Mouse (Mus musculus) intestine, postnatal 0 days (tissue): ENCODE measurements around the gene Anapc5. TPM values are rescaled to one million over a fixed set of nuclear protein-coding genes. Genes with fewer than 3 reads are reported as not detected.

Experiments
- ATAC-seq: fragments of 200-750 bp; cut with Nextera tagmentation; 2 replicates; pipeline ENCODE4 v1.8.0; 2017; ENCODE audit warnings: mild to moderate bottlenecking, moderate TSS enrichment, moderate library complexity
- H3K27ac ChIP-seq: fragments of 300-500 bp; sonication (generic); 2 replicates; pipeline ENCODE4 v1.5.1; 2014; ENCODE audit warnings: mild to moderate bottlenecking, low read depth, low read length, moderate library complexity
- H3K27me3 ChIP-seq: fragments of 300-500 bp; sonication (generic); replicated peaks from 2 replicates; pipeline ENCODE4 v1.6.1; 2014; ENCODE audit warnings: low read length, mixed read lengths; ENCODE audit not compliant: control insufficient read depth, insufficient read depth
- H3K36me3 ChIP-seq: fragments of 300-500 bp; sonication (generic); 2 replicates; pipeline ENCODE4 v1.6.1; 2014; ENCODE audit warnings: mild to moderate bottlenecking, moderate library complexity; ENCODE audit not compliant: control insufficient read depth, insufficient read depth
- H3K4me1 ChIP-seq: fragments of 300-500 bp; sonication (generic); replicated peaks from 2 replicates; pipeline ENCODE4 v1.6.1; 2014; ENCODE audit warnings: antibody characterized with exemption, low read length, mixed read lengths; ENCODE audit not compliant: control insufficient read depth, insufficient read depth
- H3K4me2 ChIP-seq: fragments of 300-500 bp; sonication (generic); replicated peaks from 2 replicates; pipeline ENCODE4 v1.6.1; 2014; ENCODE audit warnings: low read depth, mild to moderate bottlenecking, moderate library complexity
- H3K4me3 ChIP-seq: fragments of 300-500 bp; sonication (generic); 2 replicates; pipeline ENCODE4 v1.5.1; 2014; ENCODE audit warnings: low read depth, low read length
- H3K9ac ChIP-seq: fragments of 300-500 bp; sonication (generic); 2 replicates; pipeline ENCODE4 v1.6.1; 2014; ENCODE audit warnings: mild to moderate bottlenecking, low read depth, low read length
- H3K9me3 ChIP-seq: fragments of 300-500 bp; sonication (generic); 2 replicates; pipeline ENCODE4 v1.6.1; 2016; ENCODE audit warnings: mixed run types; ENCODE audit not compliant: control insufficient read depth
- CTCF ChIP-seq: sonication (generic); IDR thresholded peaks from 2 replicates; pipeline ENCODE4 v1.5.1; 2016; ENCODE audit warnings: low read depth, mild to moderate bottlenecking, control low read depth, antibody characterized with exemption, moderate library complexity
- WGBS: fragments of 180-500 bp; shearing (Covaris S2); extraction: QIAGEN DNeasy Blood & Tissue Kit; methylation state at CpG from one replicate; pipeline ENCODE4 v1.1.7; 2014; 5-methylcytosine and 5-hydroxymethylcytosine counted together
- polyA plus RNA-seq: library from polyadenylated mRNA; unstranded; fragments of >200 nt; fragmentation: Nextera tagmentation; extraction: Ambion mirVana; gene quantifications from 2 replicates; pipeline ENCODE4 v1.2.1, GENCODE M21; 2015

Gene Anapc5
- polyA plus RNA-seq, 1 experiment from 2014 or later = 134 TPM

- ATAC-seq = no peak
- H3K9ac ChIP-seq = no peak overlapping the region
- peaks cover 10% of the 10 kb centered on the region; the same call in 1 of the 2 replicates for H3K36me3 ChIP-seq
- TF ChIP-seq CTCF = no peak
- H3K4me1 ChIP-seq = no peaks in the 10 kb centered on the region
- H3K4me3 ChIP-seq = no peak overlapping the region
- peak overlapping the region; percentile 21 for H3K4me2 ChIP-seq
- no peaks in the 10 kb centered on the region for H3K27me3 ChIP-seq
- H3K9me3 ChIP-seq = no peaks in the 10 kb centered on the region
- WGBS = 61% methylated on average over 29 of the region's 29 CpGs
- peak overlapping the region; percentile 46; the same call in 1 of the 2 replicates for H3K27ac ChIP-seq
Measured at GRCm38 (mm10) chr5:122763271-122764031, 57.7 kb downstream of the Anapc5 start.

GRCm38 (mm10) chr5:122756680-122757079 is 64.5 kb downstream of the Anapc5 start:
- no peak overlapping the region for H3K9ac ChIP-seq
- 87% methylated on average over 7 of the region's 7 CpGs for WGBS
- peaks cover 12% of the 10 kb centered on the region; the same call in 1 of the 2 replicates for H3K36me3 ChIP-seq
- no peak overlapping the region for H3K4me2 ChIP-seq
- H3K4me3 ChIP-seq = no peak overlapping the region
- H3K9me3 ChIP-seq = no peaks in the 10 kb centered on the region
- no peak for ATAC-seq
- no peak overlapping the region for H3K27ac ChIP-seq
- TF ChIP-seq CTCF = no peak
- no peaks in the 10 kb centered on the region for H3K4me1 ChIP-seq
- no peaks in the 10 kb centered on the region for H3K27me3 ChIP-seq

GRCm38 (mm10) chr5:122756144-122756543 is 65.0 kb downstream of the Anapc5 start:
- Histone ChIP-seq H3K4me3 (no peak overlapping the region), H3K4me1 (no peaks in the 10 kb centered on the region), H3K36me3 (peaks cover 12% of the 10 kb centered on the region; the same call in 1 of the 2 replicates), H3K4me2 (no peak overlapping the region), H3K27ac (no peak overlapping the region), H3K9ac (no peak overlapping the region), H3K9me3 (no peaks in the 10 kb centered on the region), H3K27me3 (no peaks in the 10 kb centered on the region)
- 72% methylated on average over 6 of the region's 6 CpGs for WGBS
- ATAC-seq = no peak
- TF ChIP-seq CTCF = no peak

- H3K4me2 ChIP-seq = no peak overlapping the region
- H3K4me3 ChIP-seq = no peak overlapping the region
- no peaks in the 10 kb centered on the region for H3K4me1 ChIP-seq
- peaks cover 12% of the 10 kb centered on the region; the same call in 1 of the 2 replicates for H3K36me3 ChIP-seq
- H3K27me3 ChIP-seq = no peaks in the 10 kb centered on the region
- H3K9ac ChIP-seq = no peak overlapping the region
- ATAC-seq = no peak
- TF ChIP-seq CTCF = no peak
- no peaks in the 10 kb centered on the region for H3K9me3 ChIP-seq
- H3K27ac ChIP-seq = no peak overlapping the region
- WGBS = 96% methylated on average over 4 of the region's 4 CpGs
Measured at GRCm38 (mm10) chr5:122755620-122756019, 65.5 kb downstream of the Anapc5 start.

GRCm38 (mm10) chr5:122754477-122754876 is 66.7 kb downstream of the Anapc5 start:
- no peaks in the 10 kb centered on the region for H3K4me1 ChIP-seq
- H3K36me3 ChIP-seq = peaks cover 12% of the 10 kb centered on the region; the same call in 1 of the 2 replicates
- H3K27me3 ChIP-seq = no peaks in the 10 kb centered on the region
- no peak for TF ChIP-seq CTCF
- no peak overlapping the region for H3K27ac ChIP-seq
- no peak overlapping the region for H3K4me2 ChIP-seq
- no peak overlapping the region for H3K9ac ChIP-seq
- WGBS = 83% methylated on average over 16 of the region's 16 CpGs
- ATAC-seq = no peak
- H3K4me3 ChIP-seq = no peak overlapping the region
- no peaks in the 10 kb centered on the region for H3K9me3 ChIP-seq

GRCm38 (mm10) chr5:122747950-122748349 is 73.2 kb downstream of the Anapc5 start:
- H3K36me3 ChIP-seq = peaks cover 18% of the 10 kb centered on the region
- H3K4me3 ChIP-seq = no peak overlapping the region
- ATAC-seq = no peak
- H3K27ac ChIP-seq = no peak overlapping the region
- H3K27me3 ChIP-seq = no peaks in the 10 kb centered on the region
- no peak overlapping the region for H3K9ac ChIP-seq
- H3K9me3 ChIP-seq = no peaks in the 10 kb centered on the region
- no peak for TF ChIP-seq CTCF
- no peaks in the 10 kb centered on the region for H3K4me1 ChIP-seq
- WGBS = 80% methylated on average over 7 of the region's 7 CpGs
- H3K4me2 ChIP-seq = no peak overlapping the region
